Mouse (Mus musculus): Measurements from ENCODE around the gene Cdh3. TPM values are rescaled to one million over a fixed set of nuclear protein-coding genes. Genes with fewer than 3 reads are reported as not detected.

Cdh3 gene
- polyA plus RNA-seq, 1 experiment from 2014 or later: 3.6 TPM

GRCm38 (mm10) chr8:106511065-106511501 lies 392 bp downstream of the Cdh3 start:
- peak overlapping the region; percentile 72 for H3K4me2 ChIP-seq (replicated peaks; ENCODE audit: low read depth)
- peak overlapping the region; percentile 38 for H3K4me3 ChIP-seq (ENCODE audit: low read depth, low read length)
- H3K36me3 ChIP-seq (ENCODE audit: control insufficient read depth, insufficient read depth): no peaks in the 10 kb centered on the region
- peak overlapping the region; percentile 37; the same call in 1 of the 2 replicates for H3K9ac ChIP-seq (ENCODE audit: low read depth, low read length)
- ATAC-seq: peak; percentile 34; the same call in 1 of the 2 replicates
- WGBS: 1% methylated on average over 22 of the region's 22 CpGs
- H3K27me3 ChIP-seq (replicated peaks; ENCODE audit: control insufficient read depth, insufficient read depth, low read length): peaks cover 22% of the 10 kb centered on the region
- peaks cover 12% of the 10 kb centered on the region for H3K4me1 ChIP-seq (replicated peaks; ENCODE audit: control insufficient read depth, insufficient read depth, low read length)
- no peak overlapping the region; the same call in 1 of the 2 replicates for H3K27ac ChIP-seq (ENCODE audit: low read depth, low read length)
- H3K9me3 ChIP-seq (ENCODE audit: control insufficient read depth): no peaks in the 10 kb centered on the region
- no peak for TF ChIP-seq CTCF (IDR thresholded peaks at IDR 0.05; ENCODE audit: low read depth)

GRCm38 (mm10) chr8:106511531-106512041 lies 895 bp downstream of the Cdh3 start:
- Histone ChIP-seq H3K4me2 (replicated peaks; ENCODE audit: low read depth) (peak overlapping the region; percentile 72), H3K4me3 (ENCODE audit: low read depth, low read length) (peak overlapping the region; percentile 38), H3K27me3 (replicated peaks; ENCODE audit: control insufficient read depth, insufficient read depth, low read length) (peaks cover 22% of the 10 kb centered on the region), H3K9ac (ENCODE audit: low read depth, low read length) (peak overlapping the region; percentile 37; the same call in 1 of the 2 replicates), H3K36me3 (ENCODE audit: control insufficient read depth, insufficient read depth) (no peaks in the 10 kb centered on the region), H3K27ac (ENCODE audit: low read depth, low read length) (no peak overlapping the region; the same call in 1 of the 2 replicates), H3K4me1 (replicated peaks; ENCODE audit: control insufficient read depth, insufficient read depth, low read length) (peaks cover 12% of the 10 kb centered on the region), H3K9me3 (ENCODE audit: control insufficient read depth) (no peaks in the 10 kb centered on the region)
- WGBS: 3% methylated on average over 30 of the region's 30 CpGs
- no peak for TF ChIP-seq CTCF (IDR thresholded peaks at IDR 0.05; ENCODE audit: low read depth)
- ATAC-seq: no peak

- Histone ChIP-seq H3K36me3 (ENCODE audit: control insufficient read depth, insufficient read depth) (no peaks in the 10 kb centered on the region), H3K9ac (ENCODE audit: low read depth, low read length) (no peak overlapping the region), H3K27ac (ENCODE audit: low read depth, low read length) (no peak overlapping the region), H3K9me3 (ENCODE audit: control insufficient read depth) (no peaks in the 10 kb centered on the region), H3K4me3 (ENCODE audit: low read depth, low read length) (no peak overlapping the region), H3K4me2 (replicated peaks; ENCODE audit: low read depth) (0 out of 2 replicates have a peak overlapping the region, but pooled peaks have one; percentile 72), H3K27me3 (replicated peaks; ENCODE audit: control insufficient read depth, insufficient read depth, low read length) (peaks cover 22% of the 10 kb centered on the region), H3K4me1 (replicated peaks; ENCODE audit: control insufficient read depth, insufficient read depth, low read length) (peaks cover 12% of the 10 kb centered on the region)
- no peak for TF ChIP-seq CTCF (IDR thresholded peaks at IDR 0.05; ENCODE audit: low read depth)
- ATAC-seq: no peak
- 46% methylated on average over 7 of the region's 7 CpGs for WGBS
Measured at GRCm38 (mm10) chr8:106512475-106513150, 1.9 kb downstream of the Cdh3 start.

DNA sequence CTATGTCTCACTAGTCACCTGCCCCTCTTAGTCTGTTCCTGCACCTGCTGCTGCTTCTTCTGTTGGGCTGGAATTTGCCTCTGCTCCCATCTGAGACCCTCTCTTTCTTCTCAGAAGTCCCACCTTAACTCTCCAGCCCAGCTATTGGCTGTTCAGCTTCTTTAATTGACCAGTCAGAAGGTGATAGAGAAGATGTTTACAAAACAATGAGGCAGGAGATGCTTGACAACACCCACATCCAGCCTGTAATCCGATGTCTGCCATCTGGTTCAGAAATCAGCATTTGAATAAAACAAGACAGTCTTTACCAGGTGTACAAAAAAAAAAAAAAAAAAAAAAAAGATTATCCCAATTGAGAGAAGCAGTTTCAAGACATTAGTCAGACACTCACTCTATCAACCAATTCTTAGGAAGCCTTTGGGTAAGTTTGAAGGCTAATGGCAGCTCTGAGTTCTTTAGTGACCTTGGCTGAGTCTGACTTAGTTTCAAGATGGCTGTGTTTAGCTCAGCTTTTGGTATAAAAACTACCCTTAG lies 5.3 kb downstream of the Cdh3 start:
- Histone ChIP-seq H3K4me3 (ENCODE audit: low read depth, low read length) (no peak overlapping the region), H3K36me3 (ENCODE audit: control insufficient read depth, insufficient read depth) (no peaks in the 10 kb centered on the region), H3K4me1 (replicated peaks; ENCODE audit: control insufficient read depth, insufficient read depth, low read length) (peaks cover 8% of the 10 kb centered on the region), H3K27ac (ENCODE audit: low read depth, low read length) (no peak overlapping the region), H3K27me3 (replicated peaks; ENCODE audit: control insufficient read depth, insufficient read depth, low read length) (peaks cover 13% of the 10 kb centered on the region; the same call in 1 of the 2 replicates), H3K9me3 (ENCODE audit: control insufficient read depth) (no peaks in the 10 kb centered on the region), H3K9ac (ENCODE audit: low read depth, low read length) (no peak overlapping the region), H3K4me2 (replicated peaks; ENCODE audit: low read depth) (no peak overlapping the region)
- TF ChIP-seq CTCF (IDR thresholded peaks at IDR 0.05; ENCODE audit: low read depth): no peak
- WGBS: 52% methylated on average over 1 of the region's 1 CpGs
- ATAC-seq: no peak

- no peak overlapping the region for H3K4me2 ChIP-seq (replicated peaks; ENCODE audit: low read depth)
- no peak overlapping the region for H3K4me3 ChIP-seq (ENCODE audit: low read depth, low read length)
- no peak overlapping the region for H3K27ac ChIP-seq (ENCODE audit: low read depth, low read length)
- H3K9ac ChIP-seq (ENCODE audit: low read depth, low read length): no peak overlapping the region
- 62% methylated on average over 2 of the region's 2 CpGs for WGBS
- H3K9me3 ChIP-seq (ENCODE audit: control insufficient read depth): no peaks in the 10 kb centered on the region
- TF ChIP-seq CTCF (IDR thresholded peaks at IDR 0.05; ENCODE audit: low read depth): no peak
- peaks cover 7% of the 10 kb centered on the region; the same call in 1 of the 2 replicates for H3K27me3 ChIP-seq (replicated peaks; ENCODE audit: control insufficient read depth, insufficient read depth, low read length)
- H3K4me1 ChIP-seq (replicated peaks; ENCODE audit: control insufficient read depth, insufficient read depth, low read length): peaks cover 4% of the 10 kb centered on the region; the same call in 1 of the 2 replicates
- no peak for ATAC-seq
- no peaks in the 10 kb centered on the region for H3K36me3 ChIP-seq (ENCODE audit: control insufficient read depth, insufficient read depth)
Measured at GRCm38 (mm10) chr8:106516581-106516980, 5.9 kb downstream of the Cdh3 start.

DNA sequence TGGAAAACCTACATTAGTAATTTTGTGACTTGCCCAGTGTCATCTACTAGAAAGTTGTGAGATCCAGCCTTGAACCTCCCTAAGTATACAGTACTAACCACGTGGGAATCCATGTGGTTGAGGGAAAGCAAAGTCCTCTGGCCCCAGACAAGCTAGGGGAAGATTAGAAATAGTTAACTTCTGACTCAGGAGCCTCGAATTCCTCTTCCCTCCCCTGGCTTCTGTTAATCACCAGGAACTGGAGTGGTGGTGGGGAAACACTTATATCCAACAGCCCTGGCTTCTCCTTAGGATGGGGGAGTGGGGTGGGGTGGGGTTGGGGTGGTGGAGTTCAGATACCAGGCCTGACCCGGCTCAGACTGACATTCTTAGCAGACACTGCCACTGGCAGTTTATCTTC lies 8.1 kb downstream of the Cdh3 start:
- Histone ChIP-seq H3K4me1 (replicated peaks; ENCODE audit: control insufficient read depth, insufficient read depth, low read length) (peaks cover 4% of the 10 kb centered on the region; the same call in 1 of the 2 replicates), H3K9me3 (ENCODE audit: control insufficient read depth) (no peaks in the 10 kb centered on the region), H3K4me3 (ENCODE audit: low read depth, low read length) (no peak overlapping the region), H3K4me2 (replicated peaks; ENCODE audit: low read depth) (no peak overlapping the region), H3K9ac (ENCODE audit: low read depth, low read length) (no peak overlapping the region), H3K27me3 (replicated peaks; ENCODE audit: control insufficient read depth, insufficient read depth, low read length) (no peaks in the 10 kb centered on the region), H3K27ac (ENCODE audit: low read depth, low read length) (no peak overlapping the region), H3K36me3 (ENCODE audit: control insufficient read depth, insufficient read depth) (no peaks in the 10 kb centered on the region)
- 15% methylated on average over 3 of the region's 3 CpGs for WGBS
- ATAC-seq: peak; percentile 38; the same call in 1 of the 2 replicates
- TF ChIP-seq CTCF (IDR thresholded peaks at IDR 0.05; ENCODE audit: low read depth): no peak

Measured in intestine, postnatal 0 days (tissue).